Mouse (Mus musculus): ENCODE measurements around the gene Ctc1. TPM values are rescaled to one million over a fixed set of nuclear protein-coding genes. Genes with fewer than 3 reads are reported as not detected.

Ctc1 gene
- polyA plus RNA-seq, 1 experiment from 2014 or later = 46.6 TPM

- ATAC-seq (replicated peaks; ENCODE audit: low FRiP score, low TSS enrichment, low read depth) (no peak), DNase-seq (ENCODE audit: low spot score) (peak; percentile 94)
- Histone ChIP-seq H3K9ac (ENCODE audit: low read length) (no peak overlapping the region), H3K4me1 (replicated peaks; ENCODE audit: control insufficient read depth, insufficient read depth, low read length) (peaks cover 8% of the 10 kb centered on the region), H3K4me3 (ENCODE audit: low read depth, low read length) (peak overlapping the region; percentile 28), H3K27ac (ENCODE audit: low read depth) (no peak overlapping the region), H3K4me2 (ENCODE audit: low read length) (peak overlapping the region; percentile 64), H3K9me3 (ENCODE audit: control insufficient read depth, low read length) (no peaks in the 10 kb centered on the region), H3K27me3 (replicated peaks; ENCODE audit: control insufficient read depth, insufficient read depth, low read length) (no peaks in the 10 kb centered on the region), H3K36me3 (ENCODE audit: control insufficient read depth, insufficient read depth, low read length) (no peaks in the 10 kb centered on the region)
- WGBS = 11% methylated on average over 8 of the region's 8 CpGs
Observed at GRCm38 (mm10) chr11:69066956-69067355, 51.2 kb downstream of the Ctc1 start.

- no peak overlapping the region for H3K27ac ChIP-seq (ENCODE audit: low read depth)
- DNase-seq (ENCODE audit: low spot score) = no peak
- no peak for ATAC-seq (replicated peaks; ENCODE audit: low FRiP score, low TSS enrichment, low read depth)
Observed at GRCm38 (mm10) chr11:69067601-69068000, 51.9 kb downstream of the Ctc1 start.

GRCm38 (mm10) chr11:69070093-69070492 is 54.4 kb downstream of the Ctc1 start:
- no peak for ATAC-seq (replicated peaks; ENCODE audit: low FRiP score, low TSS enrichment, low read depth)
- no peak for DNase-seq (ENCODE audit: low spot score)
- Histone ChIP-seq H3K9ac (ENCODE audit: low read length) (peak overlapping the region; percentile 77), H3K9me3 (ENCODE audit: control insufficient read depth, low read length) (no peaks in the 10 kb centered on the region), H3K27ac (ENCODE audit: low read depth) (peak overlapping the region; percentile 91), H3K27me3 (replicated peaks; ENCODE audit: control insufficient read depth, insufficient read depth, low read length) (no peaks in the 10 kb centered on the region), H3K4me3 (ENCODE audit: low read depth, low read length) (peak overlapping the region; percentile 71), H3K36me3 (ENCODE audit: control insufficient read depth, insufficient read depth, low read length) (no peaks in the 10 kb centered on the region), H3K4me1 (replicated peaks; ENCODE audit: control insufficient read depth, insufficient read depth, low read length) (peaks cover 18% of the 10 kb centered on the region), H3K4me2 (ENCODE audit: low read length) (peak overlapping the region; percentile 71)
- WGBS = 1% methylated on average over 13 of the region's 13 CpGs

More at GRCm38 (mm10) chr11:69067601-69068000, 51.9 kb downstream of the Ctc1 start:
- H3K36me3 ChIP-seq (ENCODE audit: control insufficient read depth, insufficient read depth, low read length) = no peaks in the 10 kb centered on the region
- no peaks in the 10 kb centered on the region for H3K9me3 ChIP-seq (ENCODE audit: control insufficient read depth, low read length)
- H3K4me3 ChIP-seq (ENCODE audit: low read depth, low read length) = no peak overlapping the region
- 0 out of 2 replicates have a peak overlapping the region, but pooled peaks have one; percentile 9 for H3K4me2 ChIP-seq (ENCODE audit: low read length)
- peaks cover 13% of the 10 kb centered on the region for H3K4me1 ChIP-seq (replicated peaks; ENCODE audit: control insufficient read depth, insufficient read depth, low read length)
- WGBS = 32% methylated on average over 6 of the region's 6 CpGs
- no peak overlapping the region for H3K9ac ChIP-seq (ENCODE audit: low read length)
- H3K27me3 ChIP-seq (replicated peaks; ENCODE audit: control insufficient read depth, insufficient read depth, low read length) = no peaks in the 10 kb centered on the region

GRCm38 (mm10) chr11:69070590-69071222 is 55.0 kb downstream of the Ctc1 start, which contains the start of gene Tmem107:
Gene Tmem107, plus strand, starts transcription at chr11:69070806.
- peak; percentile 83 for ATAC-seq (replicated peaks; ENCODE audit: low FRiP score, low TSS enrichment, low read depth)
- Histone ChIP-seq H3K27ac (ENCODE audit: low read depth) (peak within 1 kb of the TSS; percentile 91), H3K4me1 (replicated peaks; ENCODE audit: control insufficient read depth, insufficient read depth, low read length) (peaks cover 18% of the 10 kb centered on the region), H3K4me2 (ENCODE audit: low read length) (peak within 1 kb of the TSS; percentile 71), H3K4me3 (ENCODE audit: low read depth, low read length) (peak within 1 kb of the TSS; percentile 71), H3K9me3 (ENCODE audit: control insufficient read depth, low read length) (no peaks in the 10 kb centered on the region), H3K36me3 (ENCODE audit: control insufficient read depth, insufficient read depth, low read length) (no peaks in the 10 kb centered on the region), H3K27me3 (replicated peaks; ENCODE audit: control insufficient read depth, insufficient read depth, low read length) (no peaks in the 10 kb centered on the region), H3K9ac (ENCODE audit: low read length) (peak within 1 kb of the TSS; percentile 77)
- WGBS = under 1% methylated on average over 47 of the region's 47 CpGs
- DNase-seq (ENCODE audit: low spot score) = peak; percentile 95

GRCm38 (mm10) chr11:69071262-69071661 is 55.6 kb downstream of the Ctc1 start:
- WGBS = 27% methylated on average over 9 of the region's 9 CpGs
- H3K27me3 ChIP-seq (replicated peaks; ENCODE audit: control insufficient read depth, insufficient read depth, low read length) = no peaks in the 10 kb centered on the region
- ATAC-seq (replicated peaks; ENCODE audit: low FRiP score, low TSS enrichment, low read depth) = no peak

GRCm38 (mm10) chr11:69072234-69072633 is 56.5 kb downstream of the Ctc1 start:
- Histone ChIP-seq H3K4me1 (replicated peaks; ENCODE audit: control insufficient read depth, insufficient read depth, low read length) (peaks cover 18% of the 10 kb centered on the region), H3K9me3 (ENCODE audit: control insufficient read depth, low read length) (no peaks in the 10 kb centered on the region), H3K27me3 (replicated peaks; ENCODE audit: control insufficient read depth, insufficient read depth, low read length) (no peaks in the 10 kb centered on the region), H3K4me2 (ENCODE audit: low read length) (peak overlapping the region; percentile 46), H3K9ac (ENCODE audit: low read length) (no peak overlapping the region), H3K27ac (ENCODE audit: low read depth) (peak overlapping the region; percentile 94; the same call in 1 of the 2 replicates), H3K4me3 (ENCODE audit: low read depth, low read length) (peak overlapping the region; percentile 25), H3K36me3 (ENCODE audit: control insufficient read depth, insufficient read depth, low read length) (no peaks in the 10 kb centered on the region)
- ATAC-seq (replicated peaks; ENCODE audit: low FRiP score, low TSS enrichment, low read depth) = no peak
- DNase-seq (ENCODE audit: low spot score) = no peak
- WGBS = 85% methylated on average over 11 of the region's 11 CpGs

More at GRCm38 (mm10) chr11:69071262-69071661, 55.6 kb downstream of the Ctc1 start:
- Histone ChIP-seq H3K4me3 (ENCODE audit: low read depth, low read length) (peak overlapping the region; percentile 71), H3K9me3 (ENCODE audit: control insufficient read depth, low read length) (no peaks in the 10 kb centered on the region), H3K27ac (ENCODE audit: low read depth) (peak overlapping the region; percentile 91), H3K4me2 (ENCODE audit: low read length) (peak overlapping the region; percentile 71), H3K9ac (ENCODE audit: low read length) (peak overlapping the region; percentile 77), H3K36me3 (ENCODE audit: control insufficient read depth, insufficient read depth, low read length) (no peaks in the 10 kb centered on the region), H3K4me1 (replicated peaks; ENCODE audit: control insufficient read depth, insufficient read depth, low read length) (peaks cover 18% of the 10 kb centered on the region)
- DNase-seq (ENCODE audit: low spot score) = peak; percentile 61

GRCm38 (mm10) chr11:69072666-69073064 is 57.0 kb downstream of the Ctc1 start:
- peak overlapping the region; percentile 70 for H3K9ac ChIP-seq (ENCODE audit: low read length)
- 6% methylated on average over 9 of the region's 9 CpGs for WGBS
- H3K4me3 ChIP-seq (ENCODE audit: low read depth, low read length) = peak overlapping the region; percentile 25

GRCm38 (mm10) chr11:69073065-69073888 is 57.6 kb downstream of the Ctc1 start:
- H3K27me3 ChIP-seq (replicated peaks; ENCODE audit: control insufficient read depth, insufficient read depth, low read length) = no peaks in the 10 kb centered on the region
- DNase-seq (ENCODE audit: low spot score) = peak; percentile 90
- no peaks in the 10 kb centered on the region for H3K9me3 ChIP-seq (ENCODE audit: control insufficient read depth, low read length)
- peak; percentile 73 for ATAC-seq (replicated peaks; ENCODE audit: low FRiP score, low TSS enrichment, low read depth)
- peak overlapping the region; percentile 70 for H3K9ac ChIP-seq (ENCODE audit: low read length)
- peak overlapping the region; percentile 94 for H3K27ac ChIP-seq (ENCODE audit: low read depth)
- peak overlapping the region; percentile 25 for H3K4me3 ChIP-seq (ENCODE audit: low read depth, low read length)
- WGBS = under 1% methylated on average over 14 of the region's 14 CpGs
- no peaks in the 10 kb centered on the region for H3K36me3 ChIP-seq (ENCODE audit: control insufficient read depth, insufficient read depth, low read length)
- H3K4me2 ChIP-seq (ENCODE audit: low read length) = peak overlapping the region; percentile 46
- H3K4me1 ChIP-seq (replicated peaks; ENCODE audit: control insufficient read depth, insufficient read depth, low read length) = peaks cover 18% of the 10 kb centered on the region

More at GRCm38 (mm10) chr11:69072666-69073064, 57.0 kb downstream of the Ctc1 start:
- ATAC-seq (replicated peaks; ENCODE audit: low FRiP score, low TSS enrichment, low read depth) (no peak), DNase-seq (ENCODE audit: low spot score) (no peak)
- Histone ChIP-seq H3K4me2 (ENCODE audit: low read length) (peak overlapping the region; percentile 46), H3K9me3 (ENCODE audit: control insufficient read depth, low read length) (no peaks in the 10 kb centered on the region), H3K27ac (ENCODE audit: low read depth) (peak overlapping the region; percentile 94), H3K36me3 (ENCODE audit: control insufficient read depth, insufficient read depth, low read length) (no peaks in the 10 kb centered on the region), H3K27me3 (replicated peaks; ENCODE audit: control insufficient read depth, insufficient read depth, low read length) (no peaks in the 10 kb centered on the region), H3K4me1 (replicated peaks; ENCODE audit: control insufficient read depth, insufficient read depth, low read length) (peaks cover 18% of the 10 kb centered on the region)
